Mouse (Mus musculus) layer of hippocampus, postnatal 10 days (tissue): ENCODE data around the gene Rxfp4. TPM values are rescaled to one million over a fixed set of nuclear protein-coding genes. Genes with fewer than 3 reads are reported as not detected.

Source experiments
- DNase-seq, 2 experiments: peaks; one replicate each; pipeline ENCODE4 v3.0.0; 2021; ENCODE audit warnings: low spot score in 2 of 2
- total RNA-seq, 2 experiments: library from RNA; stranded (reverse); gene quantifications; 2 replicates each; pipeline ENCODE4 v1.2.3; 2021

The Rxfp4 gene
- total RNA-seq, 2 experiments from 2014 or later = not detected

DNA sequence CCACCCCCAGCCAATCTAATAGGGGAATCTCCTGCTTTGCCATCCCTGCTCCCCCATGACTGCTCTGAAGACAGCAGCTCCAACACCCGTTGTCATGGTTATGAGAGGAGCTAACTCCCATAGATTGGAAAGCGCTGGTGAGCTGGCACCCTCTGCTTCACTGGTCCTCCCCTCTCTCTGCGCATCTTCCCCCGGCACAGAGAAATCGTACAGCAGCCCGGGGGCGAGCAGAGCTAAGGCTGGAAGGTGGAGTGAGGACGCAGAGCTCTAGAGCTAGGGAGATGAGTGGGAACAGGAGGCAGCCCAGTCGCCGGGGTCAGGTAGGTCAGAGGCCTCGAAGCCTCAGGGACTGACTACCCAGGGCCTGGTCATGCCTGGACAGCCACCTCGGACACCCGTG lies 23.7 kb downstream of the Rxfp4 start:
- peak; percentile 60 to 72 for DNase-seq

DNA sequence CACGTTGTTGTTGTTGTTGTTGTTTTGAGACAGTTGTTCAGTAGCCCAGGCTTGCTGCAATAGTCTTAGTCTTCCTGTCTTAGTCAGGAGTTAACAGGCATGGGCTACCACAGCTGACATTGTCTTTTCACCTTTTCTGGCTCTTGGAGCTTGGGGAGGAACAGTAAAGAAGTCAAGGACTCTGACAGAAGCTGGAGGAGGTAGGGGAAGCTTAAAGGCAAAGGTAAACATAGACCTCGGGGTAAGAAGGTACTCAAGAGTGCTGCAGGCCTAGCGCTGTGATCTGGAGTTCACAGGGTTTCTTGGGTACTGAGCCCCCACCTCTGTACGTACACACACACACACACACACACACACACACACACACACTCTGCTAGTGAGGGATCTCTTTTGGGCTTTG lies 24.2 kb downstream of the Rxfp4 start:
- DNase-seq = no peak

DNA sequence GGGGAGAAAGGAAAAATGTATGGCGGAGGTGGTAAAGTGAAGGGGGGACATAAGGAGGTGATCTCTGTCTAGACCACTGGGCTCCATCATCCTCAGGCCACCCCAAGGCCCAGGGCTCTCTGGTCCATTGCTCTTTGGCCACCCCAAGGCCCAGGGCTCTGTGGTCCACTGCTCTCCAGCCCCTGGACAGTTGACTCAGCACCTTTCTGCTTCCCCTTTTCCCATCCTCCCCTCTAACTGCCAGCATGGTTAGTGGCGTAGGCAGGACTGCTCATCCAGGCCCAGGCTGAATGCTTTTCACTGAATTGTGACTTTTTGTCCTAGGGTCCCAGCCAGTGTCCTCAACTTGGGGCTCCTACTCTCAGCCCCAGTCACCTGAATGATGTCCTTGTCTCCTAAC lies 25.4 kb downstream of the Rxfp4 start:
- no peak for DNase-seq

DNA sequence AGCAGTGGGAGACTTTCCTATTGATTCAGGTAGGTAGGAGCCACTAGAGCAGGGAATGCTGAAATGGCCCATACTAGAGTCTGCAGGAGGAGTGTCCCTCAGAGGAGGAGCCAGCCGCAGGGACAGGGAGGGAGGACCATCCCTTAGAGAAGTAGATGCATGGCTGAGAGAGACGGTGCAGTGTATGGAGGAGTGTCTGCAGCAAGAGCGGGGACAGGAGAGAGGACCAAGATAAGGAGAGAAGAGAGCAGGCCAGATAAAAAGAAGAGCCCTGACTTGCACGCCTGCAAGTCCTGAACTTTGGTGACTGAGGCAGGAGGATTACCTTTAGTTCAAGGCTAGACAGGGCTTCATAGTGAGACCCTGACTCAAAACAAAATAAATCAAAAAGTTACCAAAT lies 25.8 kb downstream of the Rxfp4 start:
- DNase-seq = no peak

DNA sequence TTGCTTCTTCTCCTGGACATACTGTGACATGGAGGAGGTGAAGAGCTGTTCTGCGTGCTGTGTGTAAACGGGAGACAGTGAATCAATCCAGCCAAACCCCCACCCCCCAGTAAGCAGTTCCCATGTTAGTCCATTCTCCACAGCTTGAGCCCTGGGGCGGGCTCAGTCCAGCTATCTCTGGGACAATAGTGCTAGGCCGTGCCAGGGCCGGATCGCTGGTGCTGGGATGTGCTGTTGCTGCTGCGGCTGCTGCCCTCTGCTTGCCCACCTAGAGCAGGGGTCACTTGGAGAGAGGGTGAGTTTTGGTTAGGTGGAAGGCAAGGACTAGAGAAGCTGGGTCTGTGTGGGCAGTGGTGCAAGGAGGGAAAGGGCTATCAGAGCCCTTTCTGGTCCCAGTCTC lies 26.6 kb downstream of the Rxfp4 start:
- no peak for DNase-seq

DNA sequence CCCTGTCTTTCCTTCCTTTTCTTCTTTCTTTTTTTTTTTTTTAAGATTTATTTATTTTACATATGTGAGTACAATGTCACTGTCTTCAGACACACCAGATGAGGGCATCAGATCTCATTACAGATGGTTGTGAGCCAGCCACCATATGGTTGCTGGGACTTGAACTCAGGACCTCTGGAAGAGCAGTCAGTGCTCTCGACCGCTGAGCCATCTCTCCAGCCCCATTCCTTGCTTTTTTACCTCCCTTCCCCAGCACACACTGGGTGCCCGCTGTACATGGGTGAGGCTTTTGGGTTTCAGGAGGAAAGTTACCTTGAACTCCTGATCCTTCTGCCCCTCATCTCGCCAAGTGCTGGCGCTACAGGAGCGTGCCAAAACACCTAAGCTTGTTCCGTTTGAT lies 27.4 kb downstream of the Rxfp4 start:
- no peak for DNase-seq

DNA sequence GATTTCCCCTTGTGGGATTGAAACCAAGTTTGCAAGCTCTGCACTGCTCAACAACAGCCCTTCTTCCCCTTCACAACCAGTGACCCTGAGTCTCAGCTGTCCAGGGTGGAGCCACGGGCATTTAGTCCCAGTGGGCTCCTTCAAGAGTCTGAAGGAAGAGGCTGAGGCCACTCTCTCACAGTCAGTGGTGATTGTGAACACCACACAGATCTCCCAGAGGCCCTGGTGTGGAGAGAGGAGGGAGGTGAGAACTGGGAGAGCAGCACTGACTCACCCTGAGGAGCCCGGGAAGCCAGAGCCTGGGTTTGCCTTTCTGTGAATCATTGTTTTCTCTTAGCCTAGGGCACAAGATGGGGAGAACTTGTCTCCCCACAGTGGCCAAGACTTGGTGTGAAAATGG lies 28.0 kb downstream of the Rxfp4 start:
- DNase-seq = no peak

DNA sequence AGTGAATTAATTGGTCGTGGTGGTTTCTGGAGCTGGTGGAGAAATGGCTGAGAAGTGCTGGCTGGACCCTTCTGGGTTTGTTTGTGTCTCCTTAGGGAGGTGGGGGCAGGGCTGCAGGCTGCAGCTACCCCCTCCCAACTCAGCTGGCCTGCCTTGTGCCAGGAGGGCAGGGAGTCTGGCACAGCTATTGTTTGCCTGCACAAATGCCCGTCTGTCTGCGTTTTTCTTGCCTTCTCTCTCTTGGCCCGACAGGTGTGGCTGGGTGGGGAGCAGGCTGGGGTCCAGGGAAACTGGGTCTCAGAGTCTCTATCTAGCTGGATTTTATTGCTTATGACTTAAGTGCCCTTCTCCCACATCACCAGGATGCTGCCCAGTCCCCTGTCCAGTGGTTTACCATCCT lies 28.6 kb downstream of the Rxfp4 start:
- peak in 1 of 2 experiments; percentile 54 for DNase-seq

DNA sequence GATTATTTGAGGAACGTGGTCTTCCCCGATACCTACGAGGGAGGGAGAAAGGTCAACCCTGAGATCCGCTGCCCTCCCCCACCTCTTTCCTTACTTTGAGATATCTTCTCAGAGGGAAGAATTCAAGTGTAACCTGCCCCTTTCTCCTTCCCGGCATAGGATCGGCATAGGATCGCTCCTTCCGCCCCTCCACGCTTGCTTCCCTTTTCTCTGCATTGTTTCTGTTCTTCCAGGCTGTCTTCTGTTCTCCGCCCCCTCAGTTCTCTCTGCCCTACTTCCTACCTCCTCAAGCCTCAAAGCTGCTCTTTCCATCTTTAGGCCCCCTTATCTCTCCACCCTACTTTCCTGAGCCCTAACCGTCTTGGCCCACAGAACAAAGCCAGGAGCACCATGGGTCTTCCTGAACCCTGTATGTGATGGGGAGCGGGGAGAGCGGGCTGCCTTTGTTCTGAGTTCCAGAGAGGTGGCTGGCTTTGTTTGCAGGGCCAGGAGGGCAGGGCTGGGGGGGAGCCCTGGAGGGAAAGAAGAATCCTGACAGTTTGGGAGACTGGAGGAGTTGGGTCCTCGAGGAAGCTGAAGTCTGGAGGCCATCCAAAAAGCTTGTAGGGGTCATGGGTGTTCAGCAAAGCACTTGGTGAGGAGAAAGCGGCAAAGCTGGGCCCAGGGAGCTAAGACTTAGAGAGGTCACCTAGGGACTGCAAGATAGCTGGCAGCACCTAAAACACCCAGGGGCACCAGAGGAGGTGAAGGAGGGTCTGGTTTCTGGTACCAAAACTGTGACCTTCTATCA lies 29.4 kb downstream of the Rxfp4 start:
- peak in 1 of 2 experiments; percentile 46 for DNase-seq

DNA sequence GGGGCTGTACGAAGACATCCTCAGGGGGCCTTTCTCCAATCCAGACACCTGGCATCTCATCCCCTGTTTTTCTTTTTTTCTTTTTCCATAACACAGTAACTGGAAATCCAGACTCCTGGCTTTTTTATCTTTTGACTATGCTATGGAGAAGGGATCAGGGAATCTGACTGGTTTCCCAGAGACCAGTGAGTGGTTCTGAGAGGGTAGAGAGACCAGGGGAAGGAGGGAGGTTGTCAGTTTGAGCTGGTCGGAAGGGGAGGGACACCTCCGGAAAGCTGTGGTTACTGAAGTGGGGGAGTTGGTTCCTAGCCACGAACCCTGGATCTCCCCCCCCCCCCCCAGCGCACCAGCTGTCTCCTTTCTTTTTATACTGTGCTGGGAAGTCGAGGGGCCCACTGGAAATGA lies 30.0 kb downstream of the Rxfp4 start:
- peak in 1 of 2 experiments; percentile 41 for DNase-seq

DNA sequence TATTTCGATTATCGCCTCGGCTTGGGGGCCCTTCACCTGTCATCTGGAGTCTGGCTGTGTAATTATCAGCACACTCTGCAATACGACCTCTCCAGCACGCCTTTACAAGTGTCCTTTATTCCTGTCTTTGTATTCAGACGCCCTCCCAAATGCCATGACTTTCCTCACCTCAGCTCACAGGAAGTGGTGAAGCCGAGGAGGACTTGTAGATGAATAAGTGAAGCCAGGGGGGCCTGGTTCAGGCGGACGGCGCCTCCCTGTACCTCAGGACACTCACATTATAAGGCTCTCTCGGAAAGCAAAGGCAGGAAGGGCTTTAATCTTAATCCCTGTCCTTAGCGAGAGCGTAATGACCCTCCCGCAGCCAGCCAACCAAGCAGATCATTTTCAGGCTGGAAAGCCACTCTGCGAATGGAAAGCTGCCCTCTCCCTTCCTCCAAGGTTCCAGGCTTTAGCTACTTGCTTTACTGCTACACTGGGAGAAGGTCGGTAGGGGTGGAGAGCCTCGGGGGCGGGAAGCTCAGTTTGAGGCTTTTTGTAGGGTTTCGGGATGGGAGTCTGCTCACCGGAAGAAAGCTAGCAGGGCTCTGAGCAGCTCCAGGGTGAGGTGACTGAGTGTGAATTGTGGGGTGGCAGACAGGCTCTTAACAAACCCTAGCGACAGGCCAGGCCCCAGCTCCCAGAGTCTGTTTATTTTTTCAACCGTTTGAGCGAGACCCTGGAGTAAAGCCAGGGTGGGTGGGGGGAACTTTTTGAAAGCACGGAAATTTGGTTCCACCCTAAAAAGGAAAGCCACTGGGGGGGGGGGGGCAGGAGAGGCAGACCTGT lies 30.6 kb downstream of the Rxfp4 start:
- peak; percentile 50 to 58 for DNase-seq

DNA sequence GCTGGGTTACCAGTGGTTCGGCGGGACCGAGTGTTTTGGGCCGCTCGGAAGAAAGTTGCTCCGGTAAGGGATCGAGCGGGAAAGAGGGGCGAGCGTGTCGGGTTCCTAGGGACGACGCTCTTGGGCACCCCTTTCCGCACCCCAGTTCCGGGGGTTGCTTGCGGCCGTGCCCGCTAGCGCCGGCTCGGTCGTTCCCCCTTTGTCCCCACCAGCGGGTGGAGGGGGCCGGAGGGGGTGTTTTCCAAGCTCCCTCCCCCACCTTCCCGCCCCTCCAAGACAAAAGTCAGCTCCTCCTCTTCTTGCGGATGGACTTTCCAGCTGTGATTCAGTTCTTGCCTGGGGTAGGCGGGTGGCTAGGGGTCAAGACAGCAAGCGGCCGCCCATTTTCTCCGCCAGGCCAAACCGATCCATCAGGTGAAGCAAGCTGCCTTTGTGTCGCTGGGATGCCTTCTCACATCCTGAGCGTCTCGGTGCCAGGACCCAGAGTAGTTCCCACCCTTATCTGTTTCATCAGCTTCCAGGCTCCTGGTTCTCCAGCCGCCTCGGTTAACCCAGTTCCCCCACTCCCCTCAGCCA lies 31.3 kb downstream of the Rxfp4 start:
- peak in 1 of 2 experiments; percentile 53 for DNase-seq

DNA sequence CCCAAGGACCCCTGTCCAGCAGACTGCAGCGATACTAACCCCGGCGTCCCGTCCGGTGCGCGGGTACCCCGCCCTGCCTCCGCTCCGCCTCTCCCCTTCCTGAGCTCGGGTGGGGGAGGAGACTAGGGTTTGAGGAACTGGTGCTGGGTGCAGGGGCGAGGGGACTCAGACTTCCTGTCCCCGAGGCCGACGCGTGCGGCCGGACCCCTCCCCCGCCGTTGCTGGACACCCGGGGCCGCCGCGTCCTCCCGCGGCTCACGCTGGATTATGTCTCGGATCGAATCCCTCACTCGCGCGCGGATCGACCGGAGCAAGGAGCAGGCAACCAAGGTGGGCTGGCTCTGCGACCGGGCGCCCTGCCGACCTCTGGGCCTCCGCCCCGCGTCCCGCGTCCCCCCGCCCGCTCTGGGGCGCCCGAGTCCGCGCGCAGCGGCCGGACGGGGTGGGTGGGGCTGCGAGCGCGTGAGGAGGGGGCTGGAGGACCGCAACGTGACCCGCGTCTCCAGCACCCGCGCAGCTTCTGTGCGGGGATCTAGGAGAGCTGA lies 31.9 kb downstream of the Rxfp4 start:
- DNase-seq = peak; percentile 53 to 69

DNA sequence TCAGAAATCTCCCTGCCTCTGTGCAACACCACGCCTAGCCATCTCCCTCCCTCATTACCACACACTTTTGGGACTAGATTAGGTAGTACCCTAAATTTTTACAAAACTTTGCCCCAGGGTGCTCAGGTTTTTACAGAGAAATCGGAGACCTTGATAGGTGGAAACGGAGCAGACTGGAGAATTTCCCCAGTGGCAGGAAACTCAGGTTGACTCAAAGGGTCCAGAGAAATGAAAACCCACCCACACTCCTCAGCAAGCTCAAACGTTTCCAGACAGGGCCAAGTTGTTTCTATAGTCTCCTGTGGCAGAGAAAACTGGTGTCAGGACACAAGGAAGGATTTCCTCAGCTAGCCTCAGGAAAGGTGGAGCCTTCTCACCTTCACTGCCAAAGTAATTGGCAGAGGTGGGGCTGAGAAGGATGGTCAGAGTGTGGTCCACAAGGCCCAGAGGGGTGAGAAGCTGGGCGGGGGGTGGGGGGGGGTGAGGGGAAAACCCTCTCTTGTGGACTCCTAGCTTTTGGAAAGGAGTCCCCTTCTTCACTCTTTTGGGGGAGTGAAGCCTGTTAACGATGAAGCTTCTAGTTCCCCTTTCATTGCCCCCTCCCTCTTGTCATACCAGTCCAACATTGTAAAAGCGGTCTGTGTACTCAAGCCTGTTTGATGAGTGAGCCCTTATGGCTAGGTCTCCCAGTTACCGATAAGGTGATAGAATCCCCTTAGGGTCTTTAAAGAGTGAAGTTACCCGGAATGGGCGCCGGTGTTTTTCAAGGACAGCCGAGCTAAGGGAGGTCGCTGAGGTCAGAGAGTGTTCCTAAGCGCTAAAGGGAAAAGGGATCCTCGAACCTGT lies 32.6 kb downstream of the Rxfp4 start:
- DNase-seq = no peak

DNA sequence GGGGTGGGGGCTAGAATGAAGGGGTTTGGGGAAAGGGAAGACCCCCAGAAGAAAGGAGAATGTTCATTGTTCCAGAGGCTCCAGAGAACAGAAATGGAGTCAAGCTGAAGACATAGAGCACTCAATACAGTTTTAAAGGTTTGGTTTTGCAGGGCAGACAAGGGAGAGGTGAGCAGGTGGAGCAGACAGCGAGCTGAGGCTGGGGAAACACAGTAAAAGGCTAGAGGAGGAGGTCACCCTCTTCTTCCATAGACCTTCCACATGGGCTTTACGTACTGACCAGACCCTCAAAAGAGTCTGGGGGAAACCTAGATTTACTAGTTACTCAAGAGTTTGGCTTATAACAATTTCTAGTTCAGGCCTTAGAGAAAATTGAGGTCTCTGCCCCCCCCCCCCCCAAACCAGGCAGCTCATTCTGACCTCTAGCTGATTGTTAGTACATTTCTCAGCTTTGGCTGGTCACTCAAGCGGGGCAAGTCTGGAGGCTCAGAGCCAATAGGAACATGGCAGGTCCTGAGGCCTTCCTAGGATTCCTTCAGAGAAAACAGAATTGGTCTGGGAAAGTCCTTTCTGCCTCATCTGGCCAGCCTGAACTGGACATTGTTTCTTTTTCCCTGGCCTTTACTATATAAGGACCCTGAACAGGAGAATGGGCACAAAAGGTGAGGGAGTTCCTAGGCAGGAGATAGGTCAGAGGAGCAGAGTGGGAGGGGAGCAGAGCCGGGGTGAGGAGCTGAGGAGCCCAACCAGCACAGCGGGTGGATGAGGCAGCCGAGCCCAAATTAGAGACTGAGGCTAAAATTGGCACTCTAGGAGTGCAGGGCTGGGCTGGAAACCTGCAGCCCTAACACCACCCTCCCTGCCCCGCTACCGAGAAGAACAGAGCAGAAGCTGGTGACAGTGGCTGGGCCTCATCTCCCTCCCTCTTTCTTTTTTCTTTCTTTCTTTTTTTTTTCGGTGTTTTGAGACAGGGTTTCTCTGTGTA lies 33.5 kb downstream of the Rxfp4 start:
- no peak for DNase-seq

DNA sequence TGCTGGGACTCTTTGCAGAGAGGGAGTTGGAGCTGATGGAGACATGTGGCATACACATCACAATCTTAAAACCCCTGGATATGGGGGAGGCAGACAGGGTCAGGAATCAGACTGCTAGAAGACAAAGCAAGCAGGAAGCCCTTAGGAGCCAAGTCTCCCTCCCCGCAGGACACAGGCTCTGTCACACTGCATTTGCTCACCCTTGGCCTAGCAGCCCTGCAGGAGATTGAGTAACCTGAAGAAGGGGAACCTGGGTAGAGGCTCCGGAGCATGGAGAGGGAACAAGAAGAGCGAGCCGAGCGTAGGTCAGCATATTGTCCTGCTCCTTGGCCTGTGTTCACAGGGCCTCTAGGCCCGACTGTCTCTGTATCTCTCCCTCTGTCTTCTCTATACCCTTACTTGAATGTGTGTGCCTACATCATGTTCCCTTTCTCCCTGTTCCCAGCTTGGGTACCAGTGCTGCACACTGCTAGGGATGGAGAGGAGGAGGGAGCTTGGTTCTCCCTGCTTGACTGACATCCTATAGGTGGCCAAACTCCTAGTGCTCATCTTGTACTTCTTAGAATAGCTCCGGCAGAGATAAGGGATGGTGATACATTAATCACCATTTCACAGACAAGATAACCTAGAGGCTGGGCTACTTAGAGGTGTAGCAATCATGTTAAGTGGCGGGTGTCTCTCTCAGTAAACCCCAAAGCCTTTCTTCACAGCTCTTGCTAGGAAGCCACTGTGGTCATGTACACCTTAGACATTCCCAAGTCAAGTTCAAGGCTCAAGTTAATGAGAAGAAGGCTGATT lies 34.7 kb downstream of the Rxfp4 start:
- DNase-seq = no peak

DNA sequence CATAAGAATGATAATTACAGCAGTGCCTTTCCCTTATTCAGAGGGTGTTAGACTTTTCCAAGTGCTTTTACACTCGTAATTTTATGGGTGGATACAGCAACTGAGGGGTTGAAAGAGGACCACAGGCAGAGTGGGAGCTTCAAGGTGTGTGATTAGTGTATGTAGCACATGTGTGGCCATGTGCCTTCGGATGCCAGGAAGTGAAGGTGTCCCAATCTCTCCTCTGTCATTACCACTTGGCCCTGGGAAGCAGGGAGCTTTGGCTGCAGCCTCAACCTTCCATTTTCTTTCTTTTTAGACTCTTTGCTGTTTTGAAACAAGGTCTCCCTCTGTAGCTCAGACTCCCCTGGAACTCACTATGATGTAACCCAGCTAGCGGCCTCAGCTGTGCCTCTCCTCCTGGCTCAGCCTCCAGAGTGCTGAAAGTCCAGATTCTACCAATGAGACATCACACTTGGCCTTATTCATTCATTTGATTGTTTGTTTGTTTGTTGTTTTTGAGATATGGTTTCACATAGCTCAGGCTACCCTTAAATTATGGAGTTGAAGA lies 35.9 kb downstream of the Rxfp4 start:
- no peak for DNase-seq

DNA sequence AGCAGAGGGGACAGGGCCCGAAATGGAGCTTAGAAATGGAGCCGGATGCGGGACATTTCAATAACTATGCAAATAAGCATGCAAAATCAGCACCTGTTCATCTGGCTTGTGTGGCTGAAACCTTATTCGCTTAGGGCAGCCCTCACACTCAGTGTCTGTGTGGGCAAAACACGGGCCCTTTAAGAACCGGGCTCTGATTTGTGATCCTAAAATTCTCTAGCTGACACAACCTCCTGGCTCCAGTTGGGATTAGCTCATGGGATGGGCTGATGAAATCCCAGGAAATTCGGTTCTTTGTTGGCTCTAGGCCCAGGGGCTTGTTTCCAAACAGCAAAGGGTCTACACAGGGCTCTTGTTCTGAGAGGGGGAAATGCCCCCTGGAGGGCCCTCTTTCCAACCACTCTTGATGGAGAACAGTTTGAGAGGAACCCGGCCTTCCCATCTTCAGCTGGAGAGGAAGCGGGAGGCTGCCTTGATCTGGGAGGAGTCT lies 37.0 kb downstream of the Rxfp4 start:
- peak in 1 of 2 experiments; percentile 55 for DNase-seq
